Mouse (Mus musculus): Measurements from ENCODE around the gene Zfp273.

- TF ChIP-seq CTCF (IDR thresholded peaks at IDR 0.05; ENCODE audit: low read depth) (no peak), EP300 (IDR thresholded peaks at IDR 0.05; ENCODE audit: low read depth) (no peak)
Observed at GRCm38 (mm10) chr13:67844853-67845194, 31.3 kb downstream of the Zfp273 start.
